Mouse (Mus musculus): ENCODE measurements at regions not wholly inside any gene's neighbourhood (a gene's known extent, or its start where the extent isn't known, plus 50 kb on each side); places are given as distances from the start of the nearest gene placed in this dataset.

DNA sequence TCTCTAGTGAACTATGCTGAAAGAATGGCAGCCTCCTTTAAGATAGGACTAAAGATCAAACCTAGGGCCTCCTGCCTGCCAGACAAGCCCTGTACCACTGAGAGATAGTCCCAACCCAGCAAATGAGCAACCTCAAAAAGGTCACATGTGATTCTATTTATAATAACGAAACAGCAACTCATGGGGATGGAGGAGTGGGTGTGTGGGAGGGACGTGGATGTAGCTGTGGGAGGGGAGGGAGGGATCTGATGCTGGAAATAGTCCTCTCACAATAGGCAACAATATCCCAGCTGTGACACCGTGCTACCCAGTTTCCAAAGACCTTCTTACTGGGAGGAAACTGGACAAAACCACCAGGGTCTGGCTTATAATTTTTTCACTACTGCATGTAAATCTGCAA lies 69.5 kb upstream of the Igfbp5 start:
- H3K27ac ChIP-seq (ENCODE audit: low read length), result no peak overlapping the region
- WGBS, result 43% methylated on average over 3 of the region's 3 CpGs
- H3K4me3 ChIP-seq (ENCODE audit: low read depth, low read length), result no peak overlapping the region

DNA sequence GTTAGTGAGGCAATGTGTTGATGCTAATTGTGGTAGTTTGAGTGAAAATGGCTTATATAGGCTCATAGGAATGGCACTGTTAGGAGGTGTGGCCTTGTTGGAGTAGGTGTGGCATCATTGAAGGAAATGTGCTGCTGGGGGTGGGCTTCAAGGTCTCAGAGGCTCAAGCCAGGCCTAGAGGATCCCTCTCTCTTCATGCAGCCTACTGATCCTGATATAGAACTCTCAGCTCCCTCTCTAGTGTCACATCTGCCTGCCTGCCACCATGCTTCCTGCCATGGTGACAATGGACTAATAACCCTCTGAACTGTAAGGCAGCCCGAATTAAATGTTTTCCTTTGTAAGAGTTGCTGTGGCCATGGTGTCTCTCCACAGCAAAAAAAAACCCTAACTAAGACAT lies 68.4 kb upstream of the Igfbp5 start:
- Histone ChIP-seq H3K27me3 (ENCODE audit: control insufficient read depth, insufficient read depth, low read depth, low read length) (no peaks in the 10 kb centered on the region), H3K4me2 (ENCODE audit: low read length) (no peak overlapping the region), H3K36me3 (ENCODE audit: control insufficient read depth, insufficient read depth, low read length) (no peaks in the 10 kb centered on the region), H3K9ac (ENCODE audit: low read depth, low read length) (no peak overlapping the region), H3K27ac (ENCODE audit: low read length) (no peak overlapping the region), H3K4me1 (ENCODE audit: control insufficient read depth, insufficient read depth, low read length) (peaks cover 7% of the 10 kb centered on the region), H3K4me3 (ENCODE audit: low read depth, low read length) (no peak overlapping the region), H3K9me3 (replicated peaks; ENCODE audit: control insufficient read depth, low read length, poor library complexity, severe bottlenecking) (no peaks in the 10 kb centered on the region)
- WGBS, result 79% methylated on average over 1 of the region's 1 CpGs
- ATAC-seq, result no peak

More for the DNA sequence above, 69.5 kb upstream of the Igfbp5 start:
- Histone ChIP-seq H3K4me2 (ENCODE audit: low read length) (no peak overlapping the region), H3K9ac (ENCODE audit: low read depth, low read length) (no peak overlapping the region), H3K9me3 (replicated peaks; ENCODE audit: control insufficient read depth, low read length, poor library complexity, severe bottlenecking) (no peaks in the 10 kb centered on the region), H3K36me3 (ENCODE audit: control insufficient read depth, insufficient read depth, low read length) (no peaks in the 10 kb centered on the region), H3K27me3 (ENCODE audit: control insufficient read depth, insufficient read depth, low read depth, low read length) (no peaks in the 10 kb centered on the region), H3K4me1 (ENCODE audit: control insufficient read depth, insufficient read depth, low read length) (peaks cover 7% of the 10 kb centered on the region)
- no peak for ATAC-seq

- H3K9ac ChIP-seq (ENCODE audit: low read depth, low read length), result no peak overlapping the region
- no peaks in the 10 kb centered on the region for H3K9me3 ChIP-seq (replicated peaks; ENCODE audit: control insufficient read depth, low read length, poor library complexity, severe bottlenecking)
- no peak for ATAC-seq
- H3K4me3 ChIP-seq (ENCODE audit: low read depth, low read length), result no peak overlapping the region
- no peak overlapping the region for H3K4me2 ChIP-seq (ENCODE audit: low read length)
- 88% methylated on average over 9 of the region's 9 CpGs for WGBS
- H3K27me3 ChIP-seq (ENCODE audit: control insufficient read depth, insufficient read depth, low read depth, low read length), result no peaks in the 10 kb centered on the region
- H3K36me3 ChIP-seq (ENCODE audit: control insufficient read depth, insufficient read depth, low read length), result no peaks in the 10 kb centered on the region
- H3K4me1 ChIP-seq (ENCODE audit: control insufficient read depth, insufficient read depth, low read length), result peaks cover 7% of the 10 kb centered on the region
- no peak overlapping the region for H3K27ac ChIP-seq (ENCODE audit: low read length)
Measured at GRCm38 (mm10) chr1:72942351-72942750, 67.7 kb upstream of the Igfbp5 start.

DNA sequence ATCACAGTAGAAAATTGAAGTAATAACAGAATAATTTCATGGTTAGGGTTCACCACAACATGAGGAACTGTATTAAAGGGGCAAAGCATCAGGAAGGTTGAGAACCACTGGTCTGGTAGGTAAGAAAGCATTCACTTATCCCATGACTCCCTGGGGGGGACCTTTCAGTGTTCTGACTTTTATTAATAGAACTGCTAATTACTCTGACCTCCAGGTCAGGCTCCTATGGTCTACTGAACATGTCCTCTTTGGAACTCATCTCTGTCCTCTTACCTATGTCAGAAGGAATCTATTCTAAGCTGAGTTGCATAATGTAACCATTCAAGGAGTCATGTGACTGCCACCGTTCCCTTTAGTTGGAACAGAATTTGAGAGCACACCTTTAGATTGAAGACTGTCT lies 65.3 kb upstream of the Igfbp5 start:
- Histone ChIP-seq H3K4me2 (ENCODE audit: low read length) (no peak overlapping the region), H3K9me3 (replicated peaks; ENCODE audit: control insufficient read depth, low read length, poor library complexity, severe bottlenecking) (no peaks in the 10 kb centered on the region), H3K4me1 (ENCODE audit: control insufficient read depth, insufficient read depth, low read length) (peaks cover 1% of the 10 kb centered on the region), H3K36me3 (ENCODE audit: control insufficient read depth, insufficient read depth, low read length) (no peaks in the 10 kb centered on the region), H3K9ac (ENCODE audit: low read depth, low read length) (no peak overlapping the region), H3K27ac (ENCODE audit: low read length) (no peak overlapping the region), H3K27me3 (ENCODE audit: control insufficient read depth, insufficient read depth, low read depth, low read length) (no peaks in the 10 kb centered on the region), H3K4me3 (ENCODE audit: low read depth, low read length) (no peak overlapping the region)
- ATAC-seq, result no peak
- WGBS, result 94% methylated on average over 1 of the region's 1 CpGs

DNA sequence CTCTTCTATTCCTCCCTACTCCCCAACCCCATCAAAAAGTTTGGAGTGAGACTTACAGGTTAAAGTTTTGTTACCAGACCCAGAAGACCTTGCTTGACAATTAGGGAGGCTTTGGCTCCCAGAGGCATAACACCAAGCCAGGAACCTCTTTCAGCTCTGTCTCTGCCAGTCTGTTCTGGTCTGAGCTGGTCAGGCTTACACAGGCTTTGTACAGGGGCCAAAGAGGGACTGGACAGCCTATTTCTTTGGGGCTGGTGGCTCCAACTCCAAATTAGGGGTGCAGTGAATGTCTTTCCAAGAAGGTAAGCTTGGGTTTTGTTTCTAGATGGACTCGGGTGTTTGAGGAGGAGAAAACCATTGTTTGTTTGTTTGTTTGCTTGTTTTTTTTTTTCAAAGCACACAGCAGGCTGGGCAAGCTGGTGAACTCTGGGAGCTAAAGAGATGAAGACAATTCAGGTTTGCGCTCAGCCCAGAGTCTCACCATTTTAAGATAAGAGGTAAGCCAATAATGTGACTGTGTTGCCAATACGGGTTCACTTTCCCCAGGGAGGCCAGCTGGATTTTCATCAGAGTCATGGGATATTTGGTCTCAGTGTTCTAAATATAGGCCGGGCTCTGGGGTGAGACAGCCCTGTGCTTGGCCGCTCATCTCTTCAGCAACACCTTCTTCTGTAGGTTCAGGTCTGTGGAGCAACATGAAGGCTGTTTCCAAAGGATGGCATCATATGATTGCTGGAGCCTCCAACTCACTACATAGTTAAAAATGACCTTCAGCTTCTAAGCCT lies 62.2 kb upstream of the Igfbp5 start:
- no peak overlapping the region for H3K4me3 ChIP-seq (ENCODE audit: low read depth, low read length)
- H3K4me2 ChIP-seq (ENCODE audit: low read length), result no peak overlapping the region
- ATAC-seq, result no peak
- H3K27ac ChIP-seq (ENCODE audit: low read length), result no peak overlapping the region
- H3K4me1 ChIP-seq (ENCODE audit: control insufficient read depth, insufficient read depth, low read length), result no peaks in the 10 kb centered on the region
- H3K9me3 ChIP-seq (replicated peaks; ENCODE audit: control insufficient read depth, low read length, poor library complexity, severe bottlenecking), result no peaks in the 10 kb centered on the region
- 86% methylated on average over 5 of the region's 5 CpGs for WGBS
- no peaks in the 10 kb centered on the region for H3K27me3 ChIP-seq (ENCODE audit: control insufficient read depth, insufficient read depth, low read depth, low read length)
- H3K9ac ChIP-seq (ENCODE audit: low read depth, low read length), result no peak overlapping the region
- no peaks in the 10 kb centered on the region for H3K36me3 ChIP-seq (ENCODE audit: control insufficient read depth, insufficient read depth, low read length)

GRCm38 (mm10) chr1:72936231-72936630 lies 61.5 kb upstream of the Igfbp5 start:
- H3K4me2 ChIP-seq (ENCODE audit: low read length), result no peak overlapping the region
- H3K4me1 ChIP-seq (ENCODE audit: control insufficient read depth, insufficient read depth, low read length), result no peaks in the 10 kb centered on the region
- no peak overlapping the region for H3K27ac ChIP-seq (ENCODE audit: low read length)
- no peaks in the 10 kb centered on the region for H3K27me3 ChIP-seq (ENCODE audit: control insufficient read depth, insufficient read depth, low read depth, low read length)
- WGBS, result 73% methylated on average over 5 of the region's 5 CpGs
- no peak for ATAC-seq
- H3K9ac ChIP-seq (ENCODE audit: low read depth, low read length), result no peak overlapping the region
- no peaks in the 10 kb centered on the region for H3K36me3 ChIP-seq (ENCODE audit: control insufficient read depth, insufficient read depth, low read length)
- H3K4me3 ChIP-seq (ENCODE audit: low read depth, low read length), result no peak overlapping the region
- H3K9me3 ChIP-seq (replicated peaks; ENCODE audit: control insufficient read depth, low read length, poor library complexity, severe bottlenecking), result no peaks in the 10 kb centered on the region

GRCm38 (mm10) chr1:72935084-72935483 lies 60.4 kb upstream of the Igfbp5 start:
- H3K27me3 ChIP-seq (ENCODE audit: control insufficient read depth, insufficient read depth, low read depth, low read length), result no peaks in the 10 kb centered on the region

DNA sequence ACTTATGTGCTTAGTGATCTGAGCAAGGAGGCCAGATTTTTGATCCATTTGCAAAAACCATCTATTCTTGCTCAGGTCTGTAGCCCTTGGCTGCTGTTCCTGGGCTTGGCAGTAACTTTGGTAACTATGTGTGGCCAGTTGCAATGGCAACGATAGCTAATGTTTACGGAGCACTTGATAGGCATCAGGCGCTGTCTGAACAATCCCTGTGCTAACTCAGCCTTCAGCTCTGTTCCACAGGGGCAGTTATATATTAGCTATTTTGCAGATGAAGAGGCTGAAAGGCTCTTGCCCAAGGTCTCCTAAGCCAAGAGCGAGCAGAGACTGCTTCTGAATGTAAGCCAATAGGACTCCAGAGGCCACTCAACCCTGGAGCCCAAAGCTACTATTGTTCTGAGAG lies 55.1 kb upstream of the Igfbp5 start:
- Histone ChIP-seq H3K27me3 (ENCODE audit: control insufficient read depth, insufficient read depth, low read depth, low read length) (no peaks in the 10 kb centered on the region), H3K36me3 (ENCODE audit: control insufficient read depth, insufficient read depth, low read length) (no peaks in the 10 kb centered on the region), H3K27ac (ENCODE audit: low read length) (no peak overlapping the region), H3K4me2 (ENCODE audit: low read length) (no peak overlapping the region), H3K4me1 (ENCODE audit: control insufficient read depth, insufficient read depth, low read length) (no peaks in the 10 kb centered on the region), H3K4me3 (ENCODE audit: low read depth, low read length) (no peak overlapping the region), H3K9ac (ENCODE audit: low read depth, low read length) (no peak overlapping the region), H3K9me3 (replicated peaks; ENCODE audit: control insufficient read depth, low read length, poor library complexity, severe bottlenecking) (no peaks in the 10 kb centered on the region)
- WGBS, result 88% methylated on average over 4 of the region's 4 CpGs
- ATAC-seq, result no peak

More at GRCm38 (mm10) chr1:72935084-72935483, 60.4 kb upstream of the Igfbp5 start:
- Histone ChIP-seq H3K36me3 (ENCODE audit: control insufficient read depth, insufficient read depth, low read length) (no peaks in the 10 kb centered on the region), H3K4me1 (ENCODE audit: control insufficient read depth, insufficient read depth, low read length) (no peaks in the 10 kb centered on the region), H3K9ac (ENCODE audit: low read depth, low read length) (no peak overlapping the region), H3K9me3 (replicated peaks; ENCODE audit: control insufficient read depth, low read length, poor library complexity, severe bottlenecking) (no peaks in the 10 kb centered on the region), H3K4me3 (ENCODE audit: low read depth, low read length) (no peak overlapping the region), H3K4me2 (ENCODE audit: low read length) (no peak overlapping the region), H3K27ac (ENCODE audit: low read length) (no peak overlapping the region)
- WGBS, result 86% methylated on average over 4 of the region's 4 CpGs
- no peak for ATAC-seq

All from midbrain, embryonic 16.5 days (tissue).